Mouse (Mus musculus) heart, adult 2 months (tissue): Measurements from ENCODE around the gene Syt12.

ENCODE experiments used
- CTCF ChIP-seq: fragments of 200-600 bp; IDR thresholded peaks from 2 replicates; pipeline ENCODE4 v1.8.1; 2022; ENCODE audit warnings: antibody characterized with exemption, mild to moderate bottlenecking, moderate library complexity
- POLR2A ChIP-seq: fragments of 200-500 bp; IDR thresholded peaks from 2 replicates; pipeline ENCODE4 v1.6.1; 2011; ENCODE audit warnings: mild to moderate bottlenecking, low read depth, low read length, control low read depth; ENCODE audit not compliant: insufficient read depth

- TF ChIP-seq CTCF: no peak
- TF ChIP-seq POLR2A: no peak
Observed at GRCm38 (mm10) chr19:4422581-4422980, 54.7 kb downstream of the Syt12 start.
